Mouse (Mus musculus) intestine, postnatal 0 days (tissue): ENCODE data around the gene Ptrhd1. TPM values are rescaled to one million over a fixed set of nuclear protein-coding genes. Genes with fewer than 3 reads are reported as not detected.
"Not testable (repeated sequence)": the region's sequence is repeated elsewhere in the genome, so short reads cannot be mapped to it uniquely, and the experiment has no call there.

ENCODE experiments used
- ATAC-seq: fragments of 200-750 bp; cut with Nextera tagmentation; 2 replicates; pipeline ENCODE4 v1.8.0; 2017; ENCODE audit warnings: mild to moderate bottlenecking, moderate TSS enrichment, moderate library complexity
- H3K27ac ChIP-seq: fragments of 300-500 bp; sonication (generic); 2 replicates; pipeline ENCODE4 v1.5.1; 2014; ENCODE audit warnings: mild to moderate bottlenecking, low read depth, low read length, moderate library complexity
- H3K27me3 ChIP-seq: fragments of 300-500 bp; sonication (generic); replicated peaks from 2 replicates; pipeline ENCODE4 v1.6.1; 2014; ENCODE audit warnings: low read length, mixed read lengths; ENCODE audit not compliant: control insufficient read depth, insufficient read depth
- H3K36me3 ChIP-seq: fragments of 300-500 bp; sonication (generic); 2 replicates; pipeline ENCODE4 v1.6.1; 2014; ENCODE audit warnings: mild to moderate bottlenecking, moderate library complexity; ENCODE audit not compliant: control insufficient read depth, insufficient read depth
- H3K4me1 ChIP-seq: fragments of 300-500 bp; sonication (generic); replicated peaks from 2 replicates; pipeline ENCODE4 v1.6.1; 2014; ENCODE audit warnings: antibody characterized with exemption, low read length, mixed read lengths; ENCODE audit not compliant: control insufficient read depth, insufficient read depth
- H3K4me2 ChIP-seq: fragments of 300-500 bp; sonication (generic); replicated peaks from 2 replicates; pipeline ENCODE4 v1.6.1; 2014; ENCODE audit warnings: low read depth, mild to moderate bottlenecking, moderate library complexity
- H3K4me3 ChIP-seq: fragments of 300-500 bp; sonication (generic); 2 replicates; pipeline ENCODE4 v1.5.1; 2014; ENCODE audit warnings: low read depth, low read length
- H3K9ac ChIP-seq: fragments of 300-500 bp; sonication (generic); 2 replicates; pipeline ENCODE4 v1.6.1; 2014; ENCODE audit warnings: mild to moderate bottlenecking, low read depth, low read length
- H3K9me3 ChIP-seq: fragments of 300-500 bp; sonication (generic); 2 replicates; pipeline ENCODE4 v1.6.1; 2016; ENCODE audit warnings: mixed run types; ENCODE audit not compliant: control insufficient read depth
- CTCF ChIP-seq: sonication (generic); IDR thresholded peaks from 2 replicates; pipeline ENCODE4 v1.5.1; 2016; ENCODE audit warnings: low read depth, mild to moderate bottlenecking, control low read depth, antibody characterized with exemption, moderate library complexity
- WGBS: fragments of 180-500 bp; shearing (Covaris S2); extraction: QIAGEN DNeasy Blood & Tissue Kit; methylation state at CpG from one replicate; pipeline ENCODE4 v1.1.7; 2014; 5-methylcytosine and 5-hydroxymethylcytosine counted together
- polyA plus RNA-seq: library from polyadenylated mRNA; unstranded; fragments of >200 nt; fragmentation: Nextera tagmentation; extraction: Ambion mirVana; gene quantifications from 2 replicates; pipeline ENCODE4 v1.2.1, GENCODE M21; 2015

The Ptrhd1 gene
- polyA plus RNA-seq, 1 experiment from 2014 or later, result 4.7 TPM

GRCm38 (mm10) chr12:4232777-4233176 is 1.1 kb upstream of the Ptrhd1 start:
- H3K36me3 ChIP-seq, result peaks cover 38% of the 10 kb centered on the region
- H3K27ac ChIP-seq, result no peak overlapping the region
- no peaks in the 10 kb centered on the region for H3K27me3 ChIP-seq
- ATAC-seq, result no peak
- H3K9me3 ChIP-seq, result no peaks in the 10 kb centered on the region
- peak overlapping the region; percentile 73 for H3K4me2 ChIP-seq
- H3K4me1 ChIP-seq, result no peaks in the 10 kb centered on the region
- 29% methylated on average over 4 of the region's 4 CpGs for WGBS
- peak overlapping the region; percentile 68 for H3K4me3 ChIP-seq
- no peak for TF ChIP-seq CTCF
- H3K9ac ChIP-seq, result 0 out of 2 replicates have a peak overlapping the region, but pooled peaks have one; percentile 50

- ATAC-seq, result no peak
- Histone ChIP-seq H3K36me3 (peaks cover 10% of the 10 kb centered on the region; the same call in 1 of the 2 replicates), H3K9ac (no peak overlapping the region), H3K4me2 (no peak overlapping the region), H3K27me3 (no peaks in the 10 kb centered on the region), H3K4me1 (no peaks in the 10 kb centered on the region), H3K9me3 (no peaks in the 10 kb centered on the region), H3K4me3 (no peak overlapping the region), H3K27ac (no peak overlapping the region)
- WGBS, result 92% methylated on average over 15 of the region's 15 CpGs
- no peak for TF ChIP-seq CTCF
These were observed 3.7 kb downstream of the Ptrhd1 start for GRCm38 (mm10) chr12:4237481-4237880.

- H3K9ac ChIP-seq, H3K4me2 ChIP-seq, ATAC-seq, H3K27me3 ChIP-seq, H3K4me1 ChIP-seq, H3K27ac ChIP-seq, H3K9me3 ChIP-seq, H3K4me3 ChIP-seq: not testable (repeated sequence)
- H3K36me3 ChIP-seq, result peaks cover 10% of the 10 kb centered on the region; the same call in 1 of the 2 replicates
- WGBS, result 77% methylated on average over 8 of the region's 8 CpGs
These were observed 6.5 kb downstream of the Ptrhd1 start for GRCm38 (mm10) chr12:4240281-4240680.

GRCm38 (mm10) chr12:4243805-4244204 is 10.0 kb downstream of the Ptrhd1 start:
- Histone ChIP-seq H3K27ac (no peak overlapping the region), H3K4me3 (no peak overlapping the region), H3K9ac (no peak overlapping the region), H3K36me3 (no peaks in the 10 kb centered on the region; the same call in 1 of the 2 replicates), H3K9me3 (no peaks in the 10 kb centered on the region), H3K4me2 (no peak overlapping the region), H3K4me1 (no peaks in the 10 kb centered on the region), H3K27me3 (no peaks in the 10 kb centered on the region)
- ATAC-seq, result no peak
- WGBS, result 85% methylated on average over 2 of the region's 2 CpGs
- TF ChIP-seq CTCF, result no peak

GRCm38 (mm10) chr12:4245742-4246141 is 11.9 kb downstream of the Ptrhd1 start:
- TF ChIP-seq CTCF, result no peak
- ATAC-seq, result 0 out of 2 replicates have a peak, but pooled peaks have one; percentile 25
- Histone ChIP-seq H3K27ac (no peak overlapping the region), H3K4me3 (no peak overlapping the region), H3K4me1 (no peaks in the 10 kb centered on the region), H3K27me3 (no peaks in the 10 kb centered on the region), H3K9me3 (no peaks in the 10 kb centered on the region), H3K36me3 (no peaks in the 10 kb centered on the region; the same call in 1 of the 2 replicates), H3K4me2 (no peak overlapping the region), H3K9ac (no peak overlapping the region)
- WGBS, result 48% methylated on average over 10 of the region's 10 CpGs

GRCm38 (mm10) chr12:4249786-4250185 is 16.0 kb downstream of the Ptrhd1 start:
- no peaks in the 10 kb centered on the region for H3K27me3 ChIP-seq
- no peak for ATAC-seq
- no peak overlapping the region for H3K4me3 ChIP-seq
- no peak overlapping the region for H3K4me2 ChIP-seq
- WGBS, result 92% methylated on average over 6 of the region's 6 CpGs
- H3K36me3 ChIP-seq, result peaks cover 18% of the 10 kb centered on the region
- H3K9me3 ChIP-seq, result no peaks in the 10 kb centered on the region
- no peak overlapping the region for H3K27ac ChIP-seq
- no peaks in the 10 kb centered on the region for H3K4me1 ChIP-seq
- no peak overlapping the region for H3K9ac ChIP-seq
- TF ChIP-seq CTCF, result 0 out of 2 replicates have a peak, but pooled peaks have one; percentile 6
